In genomic region chr13:108714032-108714431, GRCm38 (mm10) we compare ENCODE assay signal across 20 mouse cellular contexts.
A peak's percentile ranks its signal among the peaks of the same experiment; 100 is the strongest.
DNase-seq lines count a peak whose midpoint lies in the region; ATAC-seq and TF ChIP-seq lines count a peak whose summit lies in the region.
"Had no signal": no experiment of that assay in that cellular context is flagged by ENCODE, and none has a peak within 500 bp of the region (broad histone marks: within the 10 kb centered on the region; RNA-seq: fewer than 3 reads in every experiment).

No protein-coding gene starts in this region.

- no peak for TF ChIP-seq CTCF in embryonic fibroblast, embryonic 13.5 days (IDR thresholded peaks at IDR 0.05; ENCODE audit: borderline replicate concordance, insufficient read depth, low read length)

- peak; percentile 89 for DNase-seq in 3T3-L1 (ENCODE audit: low read depth, low spot score)
- peak; percentile 56 for DNase-seq in NIH3T3 (ENCODE audit: low read depth)
- DNase-seq in right cerebral cortex, postnatal 10 days (ENCODE audit: low spot score in 2 of 2): no peak
- no peak for DNase-seq in right cerebral cortex, postnatal 4 days
- DNase-seq in urinary bladder, adult 2 months (ENCODE audit: low spot score): no peak
- DNase-seq: adrenal gland, postnatal 25 days; B cell, adult 2 months; cerebellum, adult 2 months; cerebellum, postnatal 10 days; embryo, embryonic 11 days; gastrocnemius, postnatal 14 days; heart, adult 2 months had no signal

- no peak for ATAC-seq in activated CD4-positive, CD25-positive, alpha-beta regulatory T cell, adult 4 months
- ATAC-seq: forebrain, embryonic 16.5 days; intestine, embryonic 16.5 days had no signal

- H3K4me3 ChIP-seq in embryonic fibroblast, embryonic 13.5 days (ENCODE audit: insufficient read depth, low read length): no peak overlapping the region
- H3K4me3 ChIP-seq: embryonic facial prominence, embryonic 15.5 days; forebrain, embryonic 12.5 days; heart, adult 2 months; heart, embryonic 15.5 days; hindbrain, embryonic 15.5 days had no signal

- peak overlapping the region; percentile 95 for H3K27ac ChIP-seq in embryonic fibroblast, embryonic 13.5 days (ENCODE audit: insufficient read depth, low read length)
- H3K27ac ChIP-seq: embryonic facial prominence, embryonic 15.5 days; forebrain, embryonic 12.5 days; heart, adult 2 months; heart, embryonic 15.5 days; hindbrain, embryonic 15.5 days had no signal

- H3K4me1 ChIP-seq in embryonic fibroblast, embryonic 13.5 days (ENCODE audit: control insufficient read depth, insufficient read depth, low read length): no peaks in the 10 kb centered on the region
- H3K4me1 ChIP-seq: embryonic facial prominence, embryonic 15.5 days; forebrain, embryonic 12.5 days; heart, embryonic 15.5 days; hindbrain, embryonic 15.5 days had no signal

- TF ChIP-seq POLR2A in embryonic fibroblast, embryonic 13.5 days (IDR thresholded peaks at IDR 0.05; ENCODE audit: low read depth, low read length): no peak

Comparison
In these comparisons a context has a peak if more than half of its experiments do, and no peak if none do; other contexts are left out.
1. DNase-seq: peak in 3T3-L1 (single experiment) and NIH3T3 (single experiment); none in right cerebral cortex, postnatal 10 days (0 of 2), right cerebral cortex, postnatal 4 days (single experiment) and urinary bladder, adult 2 months (single experiment).